Mouse (Mus musculus): ENCODE results near the gene Sec11a. TPM values are rescaled to one million over a fixed set of nuclear protein-coding genes. Genes with fewer than 3 reads are reported as not detected.
A peak's percentile ranks its signal among the peaks of the same experiment; 100 is the strongest.

Sec11a gene
- total RNA-seq, 2 experiments from 2014 or later, result 100 to 116 TPM

DNA sequence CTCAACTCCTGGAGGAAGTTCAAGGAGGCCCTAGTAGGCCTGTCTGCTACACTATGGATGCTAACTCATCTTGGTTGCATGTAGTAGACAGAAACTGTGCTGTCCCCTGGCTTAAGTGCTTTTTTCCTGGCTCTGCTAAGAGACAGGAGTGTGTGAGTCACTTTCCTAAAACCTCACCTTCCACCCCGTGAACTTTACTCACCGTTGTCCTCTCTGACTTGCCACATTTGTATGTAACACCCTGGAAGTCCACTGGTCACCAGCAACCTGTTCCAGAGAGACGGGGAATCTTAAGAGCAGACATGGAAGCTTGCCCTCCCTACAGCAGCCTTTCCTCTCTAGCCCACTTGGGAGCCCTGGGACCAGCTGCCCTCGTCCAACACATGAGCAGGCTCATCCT is 49.9 kb downstream of the Sec11a start:
- no peak for DNase-seq

DNA sequence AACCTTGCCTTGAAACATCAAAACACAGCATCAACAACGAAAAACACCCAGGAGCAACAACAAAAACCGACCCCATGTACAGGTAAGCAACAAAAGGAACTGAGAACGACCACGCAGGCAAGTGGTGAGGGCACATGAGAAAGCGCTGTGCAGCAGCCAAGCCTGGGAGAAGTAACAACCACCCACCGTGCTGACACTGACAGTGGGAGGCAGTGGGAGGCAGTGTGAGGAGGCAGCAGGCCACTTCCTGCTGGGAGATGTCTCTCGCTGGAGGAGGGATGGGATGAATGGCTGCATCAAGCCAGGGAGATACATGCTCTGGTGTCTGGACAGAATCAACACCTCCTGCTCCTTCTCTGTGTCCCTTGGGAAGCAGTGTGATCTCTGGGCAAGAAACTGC is 50.4 kb downstream of the Sec11a start:
- DNase-seq, result no peak

DNA sequence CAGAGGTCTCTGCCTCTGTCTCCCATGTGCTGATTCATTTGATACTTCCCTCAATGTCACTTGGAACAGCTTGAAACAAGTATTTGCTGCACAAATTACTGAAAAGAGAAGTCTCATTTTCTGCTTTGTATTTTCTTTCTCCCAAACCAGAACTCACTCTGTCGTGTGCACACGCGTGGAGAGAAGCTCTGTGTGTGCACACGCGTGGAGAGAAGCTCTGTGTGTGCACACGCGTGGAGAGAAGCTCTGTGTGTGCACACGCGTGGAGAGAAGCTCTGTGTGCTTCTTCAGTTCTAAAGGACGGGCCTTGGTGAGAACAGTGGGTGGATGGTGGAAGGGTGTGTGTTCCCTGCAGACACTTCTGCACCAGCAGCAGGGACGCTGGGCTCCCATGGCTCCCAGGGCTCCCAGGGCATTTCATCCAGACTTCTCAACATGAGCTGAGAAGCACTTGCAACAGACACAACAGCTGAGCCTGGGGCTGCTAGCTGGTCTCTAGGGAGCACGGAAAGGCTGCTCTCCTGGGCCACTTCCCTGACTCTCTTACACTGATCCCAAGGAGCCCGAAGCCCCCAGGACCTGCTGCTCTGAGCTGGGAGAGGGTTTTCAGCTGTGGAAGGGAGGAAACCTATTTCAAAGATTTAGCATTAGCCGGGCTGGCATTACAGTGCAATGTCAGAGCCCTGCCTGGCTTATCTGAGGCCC is 52.6 kb downstream of the Sec11a start:
- DNase-seq, result no peak

DNA sequence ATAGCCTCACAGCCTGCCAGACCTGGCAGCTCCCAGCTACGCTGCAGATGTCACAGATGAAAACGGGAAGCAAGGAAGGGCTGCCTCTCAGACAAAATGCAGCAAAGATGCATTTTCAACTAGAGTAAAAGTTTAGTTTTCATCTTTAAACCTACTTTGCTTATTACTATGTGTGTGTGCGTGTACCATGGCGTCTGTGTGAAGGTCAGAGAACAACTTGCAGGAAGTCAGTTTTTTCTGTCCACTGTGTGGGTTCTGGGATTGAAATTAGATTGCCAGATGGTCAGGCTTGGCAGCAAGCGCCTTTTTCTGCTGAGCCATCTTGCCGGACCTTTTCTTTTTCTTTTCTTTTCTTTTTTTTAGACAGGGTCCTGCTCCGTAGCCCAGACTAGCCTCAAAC is 53.4 kb downstream of the Sec11a start:
- no peak for DNase-seq

GRCm38 (mm10) chr7:80893753-80894129 is 53.8 kb downstream of the Sec11a start:
- DNase-seq, result peak in 1 of 2 experiments; percentile 42

DNA sequence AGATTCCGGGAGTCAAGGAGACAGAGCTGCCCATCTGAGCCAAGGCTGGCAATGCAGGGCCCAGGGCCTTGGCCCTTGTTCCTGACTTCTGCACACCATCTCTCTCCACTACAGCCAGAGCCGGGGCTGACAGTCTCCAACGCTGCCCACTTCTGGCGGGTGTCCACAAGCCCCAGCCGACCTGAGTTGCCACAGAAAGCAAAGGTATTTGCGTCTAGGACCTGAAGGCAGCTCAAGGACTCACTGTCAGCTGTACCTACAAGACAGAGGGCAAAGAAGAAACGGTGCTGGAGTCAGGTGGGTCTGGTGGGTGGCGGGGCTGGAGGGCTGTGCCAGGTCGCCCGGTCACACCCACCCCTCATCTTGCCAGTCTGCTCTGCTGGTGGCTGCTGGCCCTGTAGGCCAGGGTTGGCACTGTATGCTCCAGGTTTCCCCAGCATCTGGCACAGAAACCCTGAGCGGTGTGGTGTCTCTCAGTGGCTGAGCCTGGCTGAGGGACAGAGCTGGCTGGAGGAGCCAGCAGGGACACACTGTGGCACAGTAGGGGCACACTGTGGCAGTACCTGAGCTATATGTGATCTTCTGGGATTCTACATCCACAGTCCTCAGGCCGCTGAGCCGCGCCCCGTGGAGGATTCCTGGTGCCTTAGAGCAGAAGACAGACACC is 54.4 kb downstream of the Sec11a start:
- peak in 1 of 2 experiments; percentile 25 for DNase-seq

GRCm38 (mm10) chr7:80889841-80890241 is 57.7 kb downstream of the Sec11a start:
- DNase-seq, result peak; percentile 61 to 70

- peak; percentile 65 to 82 for DNase-seq
These were observed 58.5 kb downstream of the Sec11a start for GRCm38 (mm10) chr7:80889021-80889511.

GRCm38 (mm10) chr7:80888595-80888994 is 59.0 kb downstream of the Sec11a start:
- DNase-seq, result peak; percentile 57 to 77

- DNase-seq, result peak in 1 of 2 experiments; percentile 38
These were observed 61.9 kb downstream of the Sec11a start for GRCm38 (mm10) chr7:80885666-80886065.

DNA sequence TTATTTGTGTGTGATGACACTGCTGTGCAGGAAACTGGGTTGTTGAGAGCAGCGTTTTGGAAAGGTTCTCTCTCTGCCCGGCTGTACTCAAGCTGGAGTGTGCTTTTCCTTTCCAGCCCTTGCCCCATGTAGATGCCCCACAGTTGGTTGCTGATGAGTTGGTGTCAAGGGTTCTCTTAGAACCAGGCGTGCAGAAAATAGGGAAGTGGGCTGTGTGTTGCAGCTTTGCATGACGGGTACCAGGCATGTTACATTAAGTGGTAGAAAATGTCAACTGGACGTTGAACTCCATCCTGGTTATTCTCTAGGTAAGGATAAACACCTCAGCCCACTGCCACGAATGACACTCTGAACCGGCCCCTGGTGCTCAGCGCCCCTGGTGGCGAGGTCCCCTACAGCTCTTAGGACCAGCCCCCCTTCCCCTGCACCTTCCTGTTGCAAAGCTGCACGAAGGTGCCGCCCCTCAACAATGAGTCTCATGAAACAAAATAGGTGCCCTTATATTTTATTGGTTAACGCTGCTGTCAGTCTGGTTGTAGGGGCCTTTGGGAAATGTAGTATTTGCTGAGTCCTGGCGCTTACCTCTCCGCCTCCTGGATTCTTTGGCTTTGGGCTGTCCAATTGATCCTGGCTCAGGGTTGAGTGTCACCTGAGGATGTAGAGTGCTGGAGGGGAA is 64.6 kb downstream of the Sec11a start:
- peak; percentile 47 to 58 for DNase-seq

- DNase-seq, result no peak
These were observed 71.9 kb downstream of the Sec11a start for GRCm38 (mm10) chr7:80875727-80876126.

GRCm38 (mm10) chr7:80873631-80874030 is 73.9 kb downstream of the Sec11a start:
- no peak for DNase-seq

DNA sequence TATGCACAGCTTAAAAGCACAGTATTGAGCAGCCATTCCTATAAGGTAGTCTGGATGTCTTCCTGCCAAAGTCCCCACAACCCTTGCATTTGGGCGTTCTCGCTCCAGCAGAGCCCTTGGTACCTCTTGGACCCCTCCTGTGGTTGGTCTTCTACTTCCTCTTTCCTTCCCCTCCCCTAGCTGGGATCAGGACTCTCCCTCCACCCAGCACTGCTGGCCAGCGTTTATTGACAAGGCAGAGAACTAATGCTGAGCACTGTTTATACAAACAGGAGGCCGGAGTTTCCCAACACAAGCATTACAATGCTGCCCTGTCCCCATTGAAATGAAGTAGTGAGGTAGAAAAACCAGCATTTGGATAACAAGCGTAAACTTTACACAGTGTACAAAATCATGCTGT is 74.5 kb downstream of the Sec11a start:
- no peak for DNase-seq

DNA sequence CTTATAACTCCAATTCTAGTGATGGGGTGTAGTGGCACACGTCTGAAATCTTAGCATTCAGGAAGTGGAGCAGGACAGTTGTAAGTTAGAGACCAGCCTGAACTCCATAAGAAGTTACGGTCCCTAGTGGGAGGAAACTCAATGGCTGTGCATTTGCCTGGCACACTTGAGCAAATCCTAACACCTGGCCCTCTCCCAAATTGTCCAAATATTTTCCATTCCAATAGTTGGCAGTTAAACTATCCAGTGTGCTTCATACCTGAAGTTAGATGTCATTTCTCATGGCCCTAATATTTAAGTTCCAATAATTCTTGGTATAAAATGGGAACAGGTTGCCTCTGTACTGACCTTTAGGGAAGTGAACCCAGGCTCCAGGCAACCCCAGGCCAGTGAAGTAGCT is 78.9 kb downstream of the Sec11a start:
- no peak for DNase-seq

- peak in 1 of 2 experiments; percentile 30 for DNase-seq
These were observed 80.9 kb downstream of the Sec11a start for GRCm38 (mm10) chr7:80866514-80867147.

- DNase-seq, result no peak
These were observed 82.1 kb downstream of the Sec11a start for GRCm38 (mm10) chr7:80865521-80865920.

DNA sequence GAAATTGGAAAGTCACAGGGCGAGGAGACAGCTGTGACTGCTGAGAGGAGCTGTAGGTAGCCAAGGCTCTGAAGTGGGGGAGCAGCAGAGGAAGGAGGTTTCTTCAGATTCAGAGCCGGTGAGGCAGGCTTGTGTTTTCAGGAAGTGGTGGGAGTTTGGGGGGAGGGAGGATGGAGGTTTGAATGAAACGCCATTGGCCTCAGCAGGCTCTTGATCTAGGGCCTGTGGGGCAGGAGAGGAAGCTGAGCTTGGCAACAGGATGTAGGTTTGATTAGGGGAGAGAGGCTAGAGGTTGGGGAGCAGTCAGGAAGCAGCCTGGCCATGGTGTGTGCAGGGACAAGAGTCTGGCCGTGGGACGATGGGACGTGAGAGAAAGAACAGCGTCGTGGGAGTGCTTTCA is 82.7 kb downstream of the Sec11a start:
- DNase-seq, result no peak

- no peak for DNase-seq
These were observed 83.4 kb downstream of the Sec11a start for GRCm38 (mm10) chr7:80864151-80864550.

DNA sequence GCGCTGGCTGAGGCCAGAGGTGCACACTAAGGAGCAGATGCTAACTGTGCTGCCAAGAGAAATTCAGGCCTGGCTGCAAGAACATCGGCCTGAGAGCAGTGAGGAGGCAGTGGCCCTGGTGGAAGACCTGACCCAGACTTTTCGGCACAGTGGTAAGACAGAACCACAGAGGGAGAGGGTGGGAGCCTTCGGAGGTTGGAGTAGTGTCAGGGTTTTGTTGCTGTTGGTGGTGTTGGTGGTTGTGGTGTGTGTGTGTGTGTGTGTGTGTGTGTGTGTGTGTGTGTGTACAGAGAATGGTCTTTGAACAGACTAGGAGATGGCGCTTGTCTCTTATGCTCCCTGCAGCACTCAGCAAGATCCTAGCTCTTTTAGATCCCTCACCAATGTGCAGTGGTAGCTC is 84.1 kb downstream of the Sec11a start:
- DNase-seq, result no peak

DNA sequence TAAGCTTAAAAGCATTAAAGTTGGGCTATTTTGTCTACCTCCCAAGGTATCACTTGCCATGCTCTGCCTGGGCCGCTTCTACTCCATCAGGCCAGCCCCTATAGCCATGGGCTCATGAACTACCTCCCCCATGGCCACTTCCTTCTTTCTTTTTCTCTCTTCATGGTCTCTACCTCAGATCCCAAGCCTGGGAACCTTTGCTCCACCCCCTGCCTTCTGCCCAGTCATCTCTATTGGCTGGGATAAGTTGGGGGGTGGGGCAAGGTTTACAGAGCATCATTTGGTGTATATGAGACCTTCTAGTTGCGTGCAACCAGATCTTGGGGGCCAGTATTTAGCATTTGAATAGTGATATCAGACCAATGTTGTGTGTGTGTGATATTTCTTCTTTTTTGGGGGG is 85.1 kb downstream of the Sec11a start:
- DNase-seq, result no peak

DNA sequence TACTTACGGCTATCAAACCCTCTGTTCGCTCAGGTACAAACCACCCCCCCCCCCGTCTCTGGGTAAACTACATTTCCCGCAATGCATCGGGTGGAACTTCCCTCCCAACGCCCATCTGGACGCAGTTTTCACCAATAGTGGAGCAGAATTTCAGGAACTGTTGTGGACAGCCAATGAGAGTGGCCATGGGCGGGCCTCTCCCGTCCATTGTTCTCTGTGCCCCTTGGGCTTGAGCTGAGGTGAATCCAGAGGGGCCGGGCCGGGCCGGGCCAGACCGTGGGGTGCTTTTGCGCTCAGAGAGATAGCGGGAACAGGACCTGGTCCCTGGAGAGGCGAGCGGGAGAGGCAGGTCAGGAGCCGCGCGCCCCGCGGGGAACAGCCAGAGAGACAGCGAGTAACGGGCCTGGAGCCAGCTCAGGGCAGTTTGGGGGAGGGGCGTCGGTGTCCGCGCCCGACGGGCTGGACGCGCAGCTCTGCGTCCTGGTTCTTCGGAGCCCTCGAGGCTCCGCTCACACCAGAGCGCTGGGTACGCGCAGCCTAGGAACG is 86.8 kb downstream of the Sec11a start, which contains the start of gene Zscan2:
Gene Zscan2, plus strand, starts transcription at position 192 of the 546 bp plus-strand sequence.
- peak; percentile 90 to 91 for DNase-seq

All from adrenal gland, postnatal 36 days (tissue).